Mouse (Mus musculus) lung, embryonic 15.5 days (tissue): ENCODE measurements at regions not wholly inside any gene's neighbourhood (a gene's known extent, or its start where the extent isn't known, plus 50 kb on each side); places are given as distances from the start of the nearest gene placed in this dataset.

ENCODE experiments used
- ATAC-seq: fragments of 200-750 bp; cut with Nextera tagmentation; 2 replicates; pipeline ENCODE4 v1.8.0; 2017; ENCODE audit warnings: moderate number of reproducible peaks, borderline replicate concordance; ENCODE audit not compliant: low FRiP score, low TSS enrichment; ENCODE audit errors: extremely low read depth
- H3K27ac ChIP-seq: fragments of 300-500 bp; sonication (generic); 2 replicates; pipeline ENCODE4 v1.5.1; 2015; ENCODE audit warnings: moderate library complexity, mild to moderate bottlenecking, inconsistent platforms
- H3K27me3 ChIP-seq: fragments of 300-500 bp; sonication (generic); 2 replicates; pipeline ENCODE4 v1.6.1; 2015; ENCODE audit warnings: inconsistent platforms
- H3K36me3 ChIP-seq: fragments of 300-500 bp; sonication (generic); 2 replicates; pipeline ENCODE4 v1.6.1; 2015; ENCODE audit warnings: inconsistent platforms
- H3K4me1 ChIP-seq: fragments of 300-500 bp; sonication (generic); 2 replicates; pipeline ENCODE4 v1.6.1; 2015; ENCODE audit warnings: inconsistent platforms
- H3K4me2 ChIP-seq: fragments of 300-500 bp; sonication (generic); 2 replicates; pipeline ENCODE4 v1.6.1; 2015; ENCODE audit warnings: inconsistent platforms, mild to moderate bottlenecking, moderate library complexity
- H3K4me3 ChIP-seq: fragments of 300-500 bp; sonication (generic); 2 replicates; pipeline ENCODE4 v1.5.1; 2015; ENCODE audit warnings: mild to moderate bottlenecking, inconsistent platforms
- H3K9ac ChIP-seq: fragments of 300-500 bp; sonication (generic); 2 replicates; pipeline ENCODE4 v1.6.1; 2015; ENCODE audit warnings: inconsistent platforms
- H3K9me3 ChIP-seq: fragments of 300-500 bp; sonication (generic); 2 replicates; pipeline ENCODE4 v1.6.1; 2016; ENCODE audit warnings: inconsistent platforms
- WGBS: fragments of 180-500 bp; shearing (Covaris S2); methylation state at CpG from one replicate; pipeline ENCODE4 v1.1.7; 2015; 5-methylcytosine and 5-hydroxymethylcytosine counted together

DNA sequence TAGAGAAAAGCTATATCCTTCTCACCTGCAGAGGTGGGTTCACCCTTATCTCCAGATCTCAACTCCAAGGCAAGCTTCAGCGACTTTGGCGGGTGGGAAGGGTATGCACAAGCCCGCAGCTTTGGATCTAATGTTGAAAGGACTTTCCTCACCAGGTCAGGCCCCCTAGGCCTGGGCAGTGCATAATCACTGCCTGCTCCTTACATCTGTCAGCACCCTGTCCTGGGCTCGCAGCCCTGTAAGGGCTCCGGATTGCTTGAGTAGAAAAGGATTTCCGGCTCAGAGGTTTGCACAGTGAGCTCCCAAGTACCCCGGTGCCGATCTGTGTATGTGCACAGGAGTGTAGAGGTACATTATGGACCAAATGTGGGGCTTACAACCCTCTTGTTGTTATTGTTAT, 68.8 kb upstream of the 1600014C23Rik start:
- no peaks in the 10 kb centered on the region for H3K9me3 ChIP-seq
- peaks cover 12% of the 10 kb centered on the region for H3K27me3 ChIP-seq
- no peak overlapping the region for H3K4me2 ChIP-seq
- no peaks in the 10 kb centered on the region for H3K36me3 ChIP-seq
- no peak for ATAC-seq
- H3K27ac ChIP-seq: no peak overlapping the region
- peaks cover 26% of the 10 kb centered on the region for H3K4me1 ChIP-seq
- 50% methylated on average over 8 of the region's 8 CpGs for WGBS
- H3K4me3 ChIP-seq: no peak overlapping the region
- H3K9ac ChIP-seq: no peak overlapping the region

DNA sequence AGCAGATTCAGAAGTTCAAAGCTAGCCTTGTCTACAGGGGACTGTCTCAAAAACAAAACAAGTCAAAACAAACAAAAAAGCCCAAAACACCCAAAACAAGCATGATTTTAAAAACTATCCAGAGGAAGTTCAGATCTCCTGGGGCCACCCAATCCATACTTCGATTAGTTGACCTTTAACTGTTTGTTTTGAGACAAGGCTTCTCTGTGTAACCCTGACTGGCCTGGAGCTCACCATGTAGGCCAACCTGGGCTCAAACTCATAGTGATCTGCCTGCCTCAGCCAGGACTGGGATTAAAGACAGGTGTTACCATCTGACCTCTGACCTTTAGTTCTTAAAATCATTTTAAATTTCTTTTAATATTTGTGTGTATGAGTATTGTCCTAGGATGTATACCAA, 66.1 kb upstream of the 1600014C23Rik start:
- no peak overlapping the region for H3K9ac ChIP-seq
- H3K27ac ChIP-seq: no peak overlapping the region
- H3K27me3 ChIP-seq: peaks cover 5% of the 10 kb centered on the region; the same call in 1 of the 2 replicates
- 77% methylated on average over 1 of the region's 1 CpGs for WGBS
- H3K36me3 ChIP-seq: no peaks in the 10 kb centered on the region
- no peak for ATAC-seq
- H3K4me3 ChIP-seq: no peak overlapping the region
- 0 out of 2 replicates have a peak, but pooled peaks cover 5% of the 10 kb centered on the region for H3K4me1 ChIP-seq
- no peaks in the 10 kb centered on the region for H3K9me3 ChIP-seq
- no peak overlapping the region for H3K4me2 ChIP-seq

DNA sequence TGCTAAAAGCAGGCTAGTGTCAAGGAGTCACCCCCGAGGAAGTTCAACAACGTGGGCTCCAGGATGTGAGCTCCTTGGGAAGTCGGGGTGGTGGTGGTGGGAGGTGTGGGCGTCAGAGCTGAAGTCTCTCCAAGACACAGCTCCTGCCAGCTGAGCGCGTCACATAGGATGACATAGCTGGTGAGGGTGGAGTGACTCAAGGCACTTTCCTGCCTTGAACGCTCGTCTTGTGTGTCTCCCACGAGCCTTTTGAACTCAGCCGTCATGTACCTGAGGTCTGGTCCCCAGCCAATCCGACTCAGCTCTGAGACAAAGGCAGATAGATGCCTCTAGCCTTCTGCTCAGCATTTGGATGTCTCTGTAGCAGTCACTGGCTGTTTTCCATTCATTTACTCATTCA, 65.4 kb upstream of the 1600014C23Rik start:
- H3K4me2 ChIP-seq: no peak overlapping the region
- no peak overlapping the region for H3K27ac ChIP-seq
- 39% methylated on average over 11 of the region's 11 CpGs for WGBS
- H3K4me3 ChIP-seq: no peak overlapping the region
- 0 out of 2 replicates have a peak, but pooled peaks cover 5% of the 10 kb centered on the region for H3K4me1 ChIP-seq
- ATAC-seq: no peak
- H3K9me3 ChIP-seq: no peaks in the 10 kb centered on the region
- no peak overlapping the region for H3K9ac ChIP-seq
- H3K36me3 ChIP-seq: no peaks in the 10 kb centered on the region
- H3K27me3 ChIP-seq: no peaks in the 10 kb centered on the region

DNA sequence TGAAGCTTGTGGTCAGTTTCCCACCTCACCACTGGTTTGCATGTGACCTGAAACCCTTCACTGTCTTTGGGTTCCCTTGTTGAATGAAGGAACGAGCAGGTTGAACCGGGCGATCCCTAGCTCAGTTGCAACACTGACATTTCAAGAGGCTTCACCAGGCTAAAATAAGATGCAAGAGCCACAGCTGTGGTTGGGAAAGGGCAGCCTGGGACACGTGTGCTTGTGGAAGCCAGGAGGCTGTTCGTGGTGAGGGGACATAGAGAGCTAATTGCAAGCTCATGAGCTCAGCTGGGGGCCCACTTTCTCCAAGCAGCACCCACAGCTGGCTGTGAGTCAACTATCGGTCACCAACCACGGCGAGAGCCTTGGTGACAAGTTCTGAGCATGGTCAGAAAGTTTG, 64.8 kb upstream of the 1600014C23Rik start:
- H3K27ac ChIP-seq: no peak overlapping the region
- H3K9me3 ChIP-seq: no peaks in the 10 kb centered on the region
- no peak overlapping the region for H3K9ac ChIP-seq
- H3K27me3 ChIP-seq: no peaks in the 10 kb centered on the region
- H3K4me3 ChIP-seq: no peak overlapping the region
- ATAC-seq: no peak
- 57% methylated on average over 8 of the region's 8 CpGs for WGBS
- no peak overlapping the region for H3K4me2 ChIP-seq
- H3K36me3 ChIP-seq: no peaks in the 10 kb centered on the region
- H3K4me1 ChIP-seq: 0 out of 2 replicates have a peak, but pooled peaks cover 5% of the 10 kb centered on the region

DNA sequence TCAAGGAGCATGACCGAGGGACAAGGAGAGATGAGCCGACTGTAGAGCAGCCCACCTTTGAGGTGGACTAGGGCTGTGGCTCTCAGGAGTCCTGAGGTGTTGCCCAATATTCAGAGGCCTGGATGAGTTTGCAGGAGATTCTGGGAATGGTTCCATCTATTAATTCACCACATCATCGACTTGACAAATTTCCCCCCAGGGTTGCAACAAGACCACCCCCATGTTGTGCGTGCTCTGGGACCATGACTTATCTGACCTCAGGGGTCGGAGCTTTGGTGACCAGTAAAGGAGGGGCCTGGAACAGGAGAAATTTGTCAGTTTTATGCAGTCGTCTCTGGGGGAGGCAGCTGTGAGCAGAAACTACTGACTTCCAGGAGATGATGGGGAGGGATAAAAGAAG, 63.5 kb upstream of the 1600014C23Rik start:
- H3K9ac ChIP-seq: no peak overlapping the region
- H3K9me3 ChIP-seq: no peaks in the 10 kb centered on the region
- no peak overlapping the region for H3K4me3 ChIP-seq
- no peaks in the 10 kb centered on the region for H3K36me3 ChIP-seq
- ATAC-seq: no peak
- no peak overlapping the region for H3K4me2 ChIP-seq
- H3K27ac ChIP-seq: no peak overlapping the region
- no peaks in the 10 kb centered on the region for H3K27me3 ChIP-seq
- WGBS: 56% methylated on average over 6 of the region's 6 CpGs
- 0 out of 2 replicates have a peak, but pooled peaks cover 5% of the 10 kb centered on the region for H3K4me1 ChIP-seq

DNA sequence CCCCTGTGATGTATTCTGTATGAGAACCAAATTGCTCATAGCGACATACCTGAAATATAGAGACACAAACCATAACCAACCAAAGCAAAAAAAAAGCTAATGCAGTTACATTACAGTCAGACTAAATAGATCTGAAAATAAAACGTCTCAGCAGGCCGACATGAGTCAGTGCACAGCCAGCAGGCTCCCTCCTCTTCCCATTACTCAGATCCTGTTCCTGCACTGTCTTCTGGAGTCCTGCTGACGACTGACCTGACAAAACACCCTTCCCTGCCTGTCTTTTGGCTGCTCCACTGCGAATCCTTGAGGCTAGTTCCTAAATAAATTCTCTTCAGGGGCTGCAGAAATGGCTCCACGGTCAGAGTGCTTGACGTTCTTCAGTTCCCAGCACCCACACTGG, 61.3 kb upstream of the 1600014C23Rik start:
- Histone ChIP-seq H3K4me2 (no peak overlapping the region), H3K27ac (no peak overlapping the region), H3K9ac (no peak overlapping the region), H3K4me1 (peaks cover 5% of the 10 kb centered on the region; the same call in 1 of the 2 replicates), H3K9me3 (no peaks in the 10 kb centered on the region), H3K4me3 (no peak overlapping the region), H3K27me3 (no peaks in the 10 kb centered on the region), H3K36me3 (no peaks in the 10 kb centered on the region)
- no peak for ATAC-seq
- WGBS: 78% methylated on average over 7 of the region's 7 CpGs

DNA sequence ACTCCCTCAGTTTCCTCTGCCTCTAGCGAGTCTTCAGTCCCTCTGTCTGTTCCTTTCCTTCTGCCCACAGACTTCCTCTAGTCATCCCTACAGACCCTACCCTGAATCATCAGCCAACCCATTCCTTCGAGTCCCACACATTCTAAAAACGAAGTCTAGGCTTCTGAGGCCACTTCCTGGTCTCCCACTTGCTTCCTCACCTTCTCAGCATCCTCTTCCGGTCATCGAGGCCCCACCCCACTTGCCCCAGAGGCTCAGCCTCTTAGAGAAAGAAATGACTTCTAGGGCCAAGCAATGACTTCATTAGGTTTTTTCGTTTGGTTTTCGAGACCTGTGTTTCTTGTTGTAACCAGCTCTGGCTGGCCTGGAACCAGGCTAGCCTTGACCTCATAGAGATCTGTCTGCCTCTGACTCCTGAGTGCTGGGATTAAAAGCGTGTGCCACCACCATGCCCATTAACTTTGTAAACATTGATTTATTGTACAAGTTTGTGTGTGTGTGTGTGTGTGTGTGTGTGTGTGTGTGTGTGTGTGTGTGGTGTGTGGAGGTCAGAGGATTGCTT, 57.4 kb upstream of the 1600014C23Rik start:
- Histone ChIP-seq H3K27me3 (no peaks in the 10 kb centered on the region), H3K9ac (no peak overlapping the region), H3K36me3 (no peaks in the 10 kb centered on the region), H3K9me3 (no peaks in the 10 kb centered on the region), H3K4me2 (no peak overlapping the region), H3K4me1 (no peaks in the 10 kb centered on the region; the same call in 1 of the 2 replicates), H3K27ac (no peak overlapping the region), H3K4me3 (no peak overlapping the region)
- no peak for ATAC-seq
- 68% methylated on average over 8 of the region's 8 CpGs for WGBS

DNA sequence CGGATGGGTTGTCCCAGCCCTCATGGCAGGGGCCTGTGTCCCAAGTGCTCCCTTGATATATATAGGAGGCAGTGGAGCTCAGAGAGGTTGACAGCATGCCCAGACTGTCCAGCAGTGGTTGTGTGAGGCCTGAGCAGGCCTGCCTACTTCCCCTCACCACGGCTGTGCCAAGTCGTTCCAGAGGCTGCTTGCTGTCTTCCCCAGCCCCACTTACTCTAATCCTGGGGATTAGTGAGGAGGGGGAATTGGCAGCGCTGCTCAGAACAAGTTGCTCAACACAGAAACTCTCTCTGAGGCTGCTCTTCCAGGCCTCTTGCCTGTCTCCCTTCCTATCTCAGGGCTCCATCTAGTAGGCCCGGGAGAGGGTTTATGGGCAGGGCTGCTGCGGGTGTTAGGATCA, 56.1 kb upstream of the 1600014C23Rik start:
- no peak overlapping the region for H3K4me2 ChIP-seq
- 47% methylated on average over 6 of the region's 6 CpGs for WGBS
- H3K27me3 ChIP-seq: no peaks in the 10 kb centered on the region
- no peaks in the 10 kb centered on the region for H3K9me3 ChIP-seq
- no peak overlapping the region for H3K9ac ChIP-seq
- peaks cover 9% of the 10 kb centered on the region for H3K4me1 ChIP-seq
- no peaks in the 10 kb centered on the region for H3K36me3 ChIP-seq
- no peak overlapping the region for H3K4me3 ChIP-seq
- no peak for ATAC-seq
- H3K27ac ChIP-seq: no peak overlapping the region

DNA sequence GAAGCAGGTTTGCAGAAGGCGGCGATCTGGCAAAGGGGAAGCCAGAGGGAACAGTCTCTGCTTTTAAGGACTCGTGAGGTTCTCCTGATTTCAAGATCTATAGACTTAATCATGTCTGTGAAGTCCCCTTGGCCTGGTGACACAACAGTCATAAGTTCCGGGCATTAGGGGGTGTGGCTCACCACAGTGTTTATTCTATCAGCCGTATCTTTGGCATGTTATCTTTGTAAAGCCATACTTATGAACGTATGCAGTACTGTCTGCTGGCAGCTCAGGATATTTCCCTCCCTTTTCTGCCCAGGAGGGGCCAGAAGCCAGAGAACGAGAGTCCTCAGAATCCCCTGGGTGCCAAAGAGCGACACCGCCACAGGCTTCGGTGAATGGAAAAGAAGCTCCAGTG, 51.3 kb upstream of the 1600014C23Rik start:
- peaks cover 15% of the 10 kb centered on the region for H3K4me1 ChIP-seq
- no peaks in the 10 kb centered on the region for H3K27me3 ChIP-seq
- H3K9ac ChIP-seq: no peak overlapping the region
- H3K9me3 ChIP-seq: no peaks in the 10 kb centered on the region
- H3K36me3 ChIP-seq: no peaks in the 10 kb centered on the region
- no peak for ATAC-seq
- H3K27ac ChIP-seq: no peak overlapping the region
- no peak overlapping the region for H3K4me2 ChIP-seq
- no peak overlapping the region for H3K4me3 ChIP-seq
- 41% methylated on average over 10 of the region's 10 CpGs for WGBS

DNA sequence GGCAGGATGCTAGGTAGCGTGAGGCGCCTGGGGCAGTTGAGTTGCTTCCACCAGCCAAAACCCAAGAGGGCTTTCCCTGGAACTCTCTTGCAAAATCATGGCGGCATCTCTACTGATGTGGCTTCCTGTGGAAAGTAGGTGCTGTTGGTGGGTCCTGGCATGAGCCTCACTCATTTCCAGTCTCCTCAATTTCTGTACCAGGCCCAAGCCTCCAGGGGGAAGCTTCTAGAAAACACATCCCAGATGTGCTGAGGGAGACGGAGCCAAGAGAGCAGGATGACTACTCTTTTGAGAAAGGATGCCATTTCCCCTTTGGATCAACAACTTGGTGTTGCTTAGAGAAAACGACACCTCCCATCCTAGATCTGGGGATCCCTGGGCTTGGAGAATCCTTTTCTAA, 50.9 kb upstream of the 1600014C23Rik start:
- no peak overlapping the region for H3K4me3 ChIP-seq
- 87% methylated on average over 5 of the region's 5 CpGs for WGBS
- H3K4me1 ChIP-seq: peaks cover 15% of the 10 kb centered on the region; the same call in 1 of the 2 replicates
- no peaks in the 10 kb centered on the region for H3K9me3 ChIP-seq
- H3K4me2 ChIP-seq: no peak overlapping the region
- H3K36me3 ChIP-seq: no peaks in the 10 kb centered on the region
- no peak overlapping the region for H3K9ac ChIP-seq
- no peaks in the 10 kb centered on the region for H3K27me3 ChIP-seq
- no peak for ATAC-seq
- no peak overlapping the region for H3K27ac ChIP-seq
